Mouse (Mus musculus): ENCODE results near the gene Chn1.

Gene Chn1

DNA sequence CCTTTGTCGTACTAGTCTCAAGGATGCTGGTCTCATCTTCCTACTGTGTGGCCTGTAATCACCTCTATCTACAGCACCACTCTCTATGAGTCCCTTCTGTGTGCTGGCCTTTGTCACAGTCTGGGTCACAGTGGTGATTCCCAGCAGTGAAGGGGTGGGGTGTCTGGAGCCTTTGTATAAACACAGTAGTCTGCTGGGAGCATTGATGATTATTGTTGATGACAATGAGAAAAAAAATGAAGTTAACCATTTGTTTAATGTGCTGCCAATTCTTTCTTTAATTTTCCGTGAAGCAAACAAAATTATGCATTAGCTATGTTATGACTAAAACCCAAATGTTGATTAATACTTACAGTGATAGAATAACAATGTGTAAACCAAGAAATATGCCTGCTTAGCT is 186.2 kb downstream of the Chn1 start:
- no peak for DNase-seq

DNA sequence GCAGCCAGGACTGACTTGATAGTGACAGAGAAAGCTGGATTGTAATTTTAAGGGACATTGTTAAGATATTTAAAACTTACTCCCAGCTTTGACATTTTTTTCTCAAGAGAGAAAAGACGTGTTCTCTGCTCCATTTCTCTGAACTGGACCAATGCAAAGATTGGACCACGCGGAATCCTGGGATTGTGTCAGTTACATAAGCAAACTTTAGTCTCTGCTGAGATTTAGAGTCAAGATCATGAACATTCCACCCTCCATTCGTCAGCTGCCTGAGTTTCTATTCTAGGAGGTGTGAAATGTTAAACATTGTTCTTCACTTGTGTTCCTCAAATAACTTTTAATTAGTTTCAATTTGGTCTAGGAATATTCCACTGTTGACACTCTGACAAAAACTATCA is 188.0 kb downstream of the Chn1 start:
- DNase-seq: no peak

DNA sequence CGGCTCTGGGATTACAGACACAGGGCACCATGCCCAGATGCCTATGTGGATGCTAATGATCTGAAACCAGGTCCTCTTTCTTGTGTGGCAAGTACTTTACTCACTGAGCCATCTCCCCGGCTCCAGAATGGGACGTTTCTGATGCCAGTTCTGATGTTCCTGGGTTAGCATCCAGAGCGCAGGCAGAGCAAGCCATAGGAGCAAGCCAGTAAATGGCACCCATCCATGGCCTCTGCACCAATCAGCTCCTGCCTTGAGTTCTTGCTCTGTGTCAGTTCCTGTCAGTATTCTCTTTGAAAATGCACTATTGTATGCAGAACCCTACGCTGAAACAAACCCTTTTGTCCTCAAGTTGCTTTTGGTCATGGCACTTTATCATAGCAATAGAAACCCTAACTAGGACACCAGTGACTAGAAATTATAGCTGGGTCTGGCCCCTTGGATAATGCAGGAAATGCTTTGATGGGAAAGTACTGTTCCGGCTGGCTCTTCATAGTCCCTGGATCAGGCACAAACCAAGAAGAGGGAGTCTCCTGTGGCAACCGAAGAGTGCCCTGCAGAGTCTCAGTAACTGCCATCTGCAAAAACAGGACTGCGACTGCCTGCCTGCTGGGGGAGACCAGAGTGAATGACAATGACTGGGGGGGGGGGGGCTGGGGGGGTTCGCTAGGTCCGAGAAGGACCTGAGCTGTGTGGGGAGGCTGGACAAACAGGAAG is 188.6 kb downstream of the Chn1 start:
- no peak for DNase-seq

DNA sequence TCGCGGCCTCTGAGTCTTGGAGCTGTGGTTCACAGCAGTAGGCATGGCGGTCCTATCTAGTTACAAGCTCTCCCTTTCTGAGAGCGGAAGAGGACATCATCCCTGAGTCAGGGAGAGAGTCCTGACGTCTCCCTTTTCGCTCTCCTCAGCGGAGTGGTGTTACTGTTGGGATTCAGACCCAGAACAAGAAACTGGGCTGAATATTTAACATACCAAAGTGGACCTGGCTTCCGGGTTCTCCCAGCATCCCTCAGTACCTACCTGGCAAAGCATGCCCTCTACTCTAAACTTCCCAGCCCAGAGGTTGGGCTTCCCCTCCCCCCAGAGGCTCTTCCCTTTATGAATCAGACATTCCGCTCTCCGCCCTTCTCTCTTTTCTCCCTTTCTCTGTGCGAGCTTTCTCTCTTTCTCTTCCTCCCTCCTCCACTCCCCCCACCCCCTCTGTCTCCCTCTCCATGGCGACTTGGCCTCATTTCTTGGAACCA is 189.8 kb downstream of the Chn1 start:
- DNase-seq: no peak

- peak; percentile 35 for DNase-seq
These were observed 190.3 kb downstream of the Chn1 start for GRCm38 (mm10) chr2:73584645-73585346.

GRCm38 (mm10) chr2:73580720-73581119 is 194.4 kb downstream of the Chn1 start:
- no peak for DNase-seq

GRCm38 (mm10) chr2:73580166-73580565 is 195.0 kb downstream of the Chn1 start, which contains the start of gene Chrna1:
Gene Chrna1, minus strand, starts transcription at chr2:73580338.
- no peak for DNase-seq

DNA sequence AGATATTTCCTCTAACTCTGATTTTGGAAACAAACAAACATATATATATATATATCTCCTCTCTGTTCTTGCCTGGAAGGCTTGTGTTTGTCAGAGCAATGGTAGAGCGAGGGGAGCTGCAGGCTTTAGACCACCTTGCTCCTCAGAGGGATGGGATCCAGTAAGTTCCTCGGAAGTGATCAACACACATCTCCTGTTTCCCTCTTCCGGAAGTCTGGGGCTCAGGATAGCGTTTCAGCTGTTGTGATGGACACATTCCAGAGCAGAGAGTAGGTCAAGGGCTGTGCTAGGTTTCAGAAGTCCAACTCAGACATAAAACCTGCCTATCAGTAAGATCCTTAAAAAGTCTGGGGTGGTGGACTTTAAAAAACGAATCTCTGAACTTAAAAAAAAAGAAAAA is 196.0 kb downstream of the Chn1 start:
- no peak for DNase-seq

DNA sequence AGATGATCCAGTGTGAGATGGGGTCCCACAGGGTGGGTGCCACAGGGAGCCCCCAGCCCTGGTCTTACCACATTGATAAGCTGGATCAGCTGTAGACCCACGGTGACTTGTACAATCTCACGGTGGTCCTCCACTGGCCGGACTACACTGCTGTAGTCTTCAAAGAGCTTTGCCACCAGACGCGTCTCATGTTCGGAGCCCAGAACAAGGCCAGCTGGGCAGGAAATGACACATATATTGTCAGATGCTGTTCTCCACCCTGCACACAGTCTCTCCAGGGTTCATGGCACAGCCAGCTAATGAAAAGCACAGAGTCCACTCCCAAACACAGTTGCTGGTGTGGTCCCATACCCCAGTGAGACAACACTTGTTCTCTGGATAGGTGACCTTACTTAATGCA is 200.7 kb downstream of the Chn1 start:
- no peak for DNase-seq

GRCm38 (mm10) chr2:73573556-73573955 is 201.6 kb downstream of the Chn1 start:
- no peak for DNase-seq

GRCm38 (mm10) chr2:73572539-73573372 is 202.4 kb downstream of the Chn1 start:
- peak; percentile 54 for DNase-seq

DNA sequence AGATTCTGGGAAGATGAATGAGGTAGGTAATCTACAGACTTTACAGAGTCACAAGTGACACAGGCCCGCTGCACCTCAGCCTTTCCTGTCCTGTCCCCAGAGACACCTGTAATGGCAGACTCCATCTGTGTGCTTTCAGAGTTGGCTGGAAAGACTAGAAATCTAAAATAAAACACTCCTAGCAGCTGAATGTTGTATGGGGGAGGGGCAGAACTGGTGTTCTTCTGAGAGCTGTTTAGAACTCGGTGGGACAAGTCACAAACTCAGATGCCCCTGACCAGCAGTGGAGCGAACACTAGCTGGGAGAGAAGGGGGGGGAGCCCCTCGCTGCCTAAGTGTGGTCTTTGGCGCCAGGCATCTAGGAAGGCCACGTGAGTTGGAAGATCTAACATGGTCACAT is 203.2 kb downstream of the Chn1 start:
- DNase-seq: no peak

GRCm38 (mm10) chr2:73571304-73571703 is 203.8 kb downstream of the Chn1 start:
- DNase-seq: no peak

DNA sequence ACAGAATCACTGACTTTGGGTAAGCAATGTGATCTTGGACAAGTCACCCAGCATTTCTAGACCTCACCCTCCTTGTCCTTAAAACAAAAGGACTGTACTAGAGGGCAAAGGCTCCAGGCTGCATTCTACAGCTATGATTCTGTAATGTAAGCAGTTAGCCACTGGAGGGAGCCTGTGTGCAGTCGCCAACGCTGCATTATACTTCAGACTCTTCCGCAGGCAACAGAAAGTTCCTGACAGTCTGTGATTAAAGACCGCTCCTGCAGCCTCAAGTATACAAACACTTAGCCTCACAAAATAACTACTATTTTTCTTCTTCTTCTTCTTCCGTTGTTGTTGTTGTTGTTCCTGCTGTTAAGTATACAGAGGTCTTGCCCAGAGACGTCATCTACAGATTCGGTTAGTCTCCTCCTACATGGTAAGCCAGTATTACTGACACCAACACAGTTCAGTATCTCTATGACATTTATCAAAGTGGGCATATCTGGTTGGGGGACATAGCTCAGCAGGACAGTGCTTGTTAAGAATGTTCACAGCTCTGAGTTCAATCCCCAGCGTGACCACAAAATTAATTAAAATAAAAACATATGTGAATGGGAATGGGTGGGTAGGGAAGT is 208.0 kb downstream of the Chn1 start:
- DNase-seq: peak; percentile 67

DNA sequence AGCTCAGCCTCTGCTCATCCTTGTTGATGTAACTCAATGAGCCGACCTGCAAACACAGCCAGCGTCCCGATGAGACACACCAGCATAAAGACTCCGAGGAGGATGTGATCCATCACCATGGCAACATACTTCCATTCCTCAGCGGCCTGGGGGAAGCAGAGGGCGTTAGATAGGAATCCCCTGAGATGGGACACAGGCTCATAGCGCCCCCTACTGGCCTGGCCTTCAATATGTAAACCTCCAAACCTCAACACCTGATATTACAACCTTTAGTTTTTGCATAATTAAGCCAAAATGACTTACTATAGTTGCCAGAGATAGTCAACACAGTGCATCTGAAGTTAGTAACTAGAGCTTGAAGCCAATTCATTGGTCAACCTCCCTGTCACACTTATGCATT is 209.0 kb downstream of the Chn1 start:
- DNase-seq: peak; percentile 42

DNA sequence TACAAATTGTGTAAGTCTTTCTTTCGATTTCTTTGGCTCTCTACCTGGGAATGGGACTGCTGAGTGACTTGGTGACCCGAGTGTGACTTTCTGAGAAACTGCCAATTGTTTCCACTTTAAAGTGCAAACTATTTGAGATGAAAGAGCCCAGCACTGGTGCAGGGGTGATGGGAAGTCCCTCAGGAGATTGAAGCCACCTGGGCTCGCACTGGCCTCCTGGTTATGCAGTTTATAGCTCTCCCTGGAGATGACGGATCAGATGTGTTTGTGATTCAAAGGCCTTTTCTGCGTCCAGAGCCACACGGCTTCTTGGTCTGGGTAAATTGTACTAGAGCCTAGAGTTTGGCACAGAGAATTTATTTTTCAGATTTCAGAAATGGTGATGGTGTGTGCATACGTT is 211.5 kb downstream of the Chn1 start:
- no peak for DNase-seq

DNA sequence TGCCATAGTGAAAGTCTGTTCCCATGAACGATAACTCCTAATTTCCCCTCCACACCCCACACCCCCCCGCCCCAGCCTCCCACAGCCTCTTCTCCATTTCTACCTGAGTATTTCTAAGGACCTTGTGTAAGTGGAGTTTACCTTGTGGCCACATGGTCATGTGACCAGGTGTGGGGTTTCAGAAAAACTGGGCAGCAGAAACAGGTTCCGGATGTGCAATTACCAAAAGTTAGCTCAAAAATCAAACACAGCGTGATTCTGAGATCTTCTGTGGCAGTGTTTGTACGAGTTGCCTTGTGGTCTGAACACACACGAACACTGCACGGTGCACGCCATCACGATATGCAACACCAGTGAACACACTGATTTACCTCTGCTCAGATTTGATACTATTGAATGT is 212.5 kb downstream of the Chn1 start:
- no peak for DNase-seq

DNA sequence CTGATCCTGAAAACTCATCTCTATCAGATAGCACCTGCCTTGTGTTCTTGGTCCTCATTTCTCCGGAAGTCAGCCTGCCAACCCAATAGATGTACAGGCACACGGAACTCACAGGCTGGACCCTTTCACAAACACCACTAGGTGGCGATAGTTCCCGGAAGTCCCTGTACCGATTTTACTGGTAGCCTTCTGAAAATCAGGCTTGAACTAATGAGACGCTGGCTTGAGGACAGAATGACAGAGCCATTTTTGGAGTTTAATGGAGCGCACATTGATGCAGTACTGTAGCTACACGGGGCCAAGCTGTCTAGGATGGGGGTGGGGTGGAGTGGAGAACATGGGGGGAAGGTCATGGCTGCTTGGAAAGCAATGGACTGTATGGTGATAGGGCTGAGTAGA is 213.5 kb downstream of the Chn1 start:
- DNase-seq: peak; percentile 40

DNA sequence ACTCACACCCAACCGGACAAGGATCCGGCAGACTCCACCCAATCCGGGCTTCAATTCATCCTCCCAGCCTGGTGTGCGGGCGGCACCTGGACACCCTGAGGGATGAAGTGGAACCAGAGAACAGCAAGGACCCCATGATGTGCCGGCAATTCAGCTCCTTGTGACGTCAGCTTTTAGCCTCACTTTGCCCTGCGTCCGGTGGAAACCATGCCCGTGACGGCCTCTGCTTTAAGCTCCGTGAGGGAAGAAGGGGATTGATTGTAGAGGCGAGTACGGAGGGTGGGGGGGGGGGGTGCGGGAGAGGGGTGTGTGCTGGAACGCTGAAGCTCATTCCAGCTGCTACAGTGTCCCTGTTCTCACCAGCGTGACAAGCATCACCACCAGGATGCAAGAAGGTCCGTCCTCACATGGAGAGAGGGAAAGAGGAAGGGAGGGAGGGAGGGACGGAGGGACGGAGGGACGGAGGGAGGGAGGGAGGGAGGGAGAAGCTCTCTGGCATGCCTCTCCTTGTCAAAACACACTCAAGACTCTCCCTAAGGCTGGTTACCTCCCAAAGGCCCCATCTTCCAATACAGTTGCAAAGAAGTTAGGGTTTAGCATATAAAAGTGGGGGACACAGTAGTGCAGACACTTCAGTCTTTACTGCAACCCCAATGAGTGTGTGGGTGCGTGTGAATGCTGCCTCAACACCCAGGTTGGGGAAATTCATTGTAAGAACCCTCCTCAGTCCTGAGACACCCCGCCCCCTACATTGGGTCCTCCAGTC is 214.1 kb downstream of the Chn1 start:
- no peak for DNase-seq

All from thymus, postnatal 25 days (tissue).